Mouse (Mus musculus) intestine, embryonic 14.5 days (tissue): ENCODE data around the gene Dnajc28. TPM values are rescaled to one million over a fixed set of nuclear protein-coding genes. Genes with fewer than 3 reads are reported as not detected.

Experiments used
- ATAC-seq: fragments of 200-750 bp; cut with Nextera tagmentation; replicated peaks from 2 replicates; pipeline ENCODE4 v1.8.0; 2017; ENCODE audit warnings: low read depth, moderate number of reproducible peaks, moderate TSS enrichment, moderate library complexity; ENCODE audit not compliant: low FRiP score, low TSS enrichment
- DNase-seq: peaks from one replicate; pipeline ENCODE4 v3.0.0-alpha.2; 2018; ENCODE audit warnings: low spot score
- H3K27ac ChIP-seq: fragments of 300-500 bp; sonication (generic); 2 replicates; pipeline ENCODE4 v1.5.1; 2014; ENCODE audit warnings: low read depth, mild to moderate bottlenecking, control low read depth
- H3K27me3 ChIP-seq: fragments of 300-500 bp; sonication (generic); replicated peaks from 2 replicates; pipeline ENCODE4 v1.6.1; 2014; ENCODE audit warnings: low read length, control low read depth; ENCODE audit not compliant: control insufficient read depth, insufficient read depth
- H3K36me3 ChIP-seq: fragments of 300-500 bp; sonication (generic); 2 replicates; pipeline ENCODE4 v1.6.1; 2014; ENCODE audit warnings: low read length, control low read depth; ENCODE audit not compliant: control insufficient read depth, insufficient read depth
- H3K4me1 ChIP-seq: fragments of 300-500 bp; sonication (generic); replicated peaks from 2 replicates; pipeline ENCODE4 v1.6.1; 2014; ENCODE audit warnings: low read length, control low read depth, mixed read lengths; ENCODE audit not compliant: control insufficient read depth, insufficient read depth
- H3K4me2 ChIP-seq: fragments of 300-500 bp; sonication (generic); 2 replicates; pipeline ENCODE4 v1.6.1; 2014; ENCODE audit warnings: low read length
- H3K4me3 ChIP-seq: fragments of 300-500 bp; sonication (generic); 2 replicates; pipeline ENCODE4 v1.5.1; 2014; ENCODE audit warnings: low read depth, low read length, control low read depth, mixed read lengths
- H3K9ac ChIP-seq: fragments of 300-500 bp; sonication (generic); 2 replicates; pipeline ENCODE4 v1.6.1; 2014; ENCODE audit warnings: mild to moderate bottlenecking, low read length
- H3K9me3 ChIP-seq: fragments of 300-500 bp; sonication (generic); 2 replicates; pipeline ENCODE4 v1.6.1; 2016; ENCODE audit warnings: low read length, control low read depth; ENCODE audit not compliant: control insufficient read depth
- WGBS: fragments of 180-500 bp; shearing (Covaris S2); extraction: QIAGEN DNeasy Blood & Tissue Kit; methylation state at CpG from one replicate; pipeline ENCODE4 v1.1.7; 2014; 5-methylcytosine and 5-hydroxymethylcytosine counted together
- polyA plus RNA-seq: library from polyadenylated mRNA; unstranded; fragments of >200 nt; fragmentation: Nextera tagmentation; extraction: Ambion mirVana; gene quantifications from 2 replicates; pipeline ENCODE4 v1.2.1, GENCODE M21; 2014

Gene Dnajc28
- polyA plus RNA-seq, 1 experiment from 2014 or later: 2.4 TPM

GRCm38 (mm10) chr16:91605156-91605555 is 13.7 kb downstream of the Dnajc28 start:
- no peaks in the 10 kb centered on the region for H3K36me3 ChIP-seq
- no peak overlapping the region for H3K9ac ChIP-seq
- no peak overlapping the region for H3K4me2 ChIP-seq
- no peaks in the 10 kb centered on the region for H3K9me3 ChIP-seq
- H3K27me3 ChIP-seq: no peaks in the 10 kb centered on the region
- H3K27ac ChIP-seq: no peak overlapping the region
- DNase-seq (no peak), ATAC-seq (no peak)
- 81% methylated on average over 6 of the region's 6 CpGs for WGBS
- no peak overlapping the region for H3K4me3 ChIP-seq
- H3K4me1 ChIP-seq: 0 out of 2 replicates have a peak, but pooled peaks cover 4% of the 10 kb centered on the region

GRCm38 (mm10) chr16:91601693-91602092 is 17.1 kb downstream of the Dnajc28 start:
- no peaks in the 10 kb centered on the region for H3K36me3 ChIP-seq
- DNase-seq (no peak), ATAC-seq (no peak)
- no peak overlapping the region for H3K27ac ChIP-seq
- WGBS: 37% methylated on average over 9 of the region's 9 CpGs
- H3K27me3 ChIP-seq: no peaks in the 10 kb centered on the region
- H3K9me3 ChIP-seq: no peaks in the 10 kb centered on the region
- H3K4me1 ChIP-seq: 0 out of 2 replicates have a peak, but pooled peaks cover 4% of the 10 kb centered on the region
- no peak overlapping the region for H3K4me2 ChIP-seq
- H3K4me3 ChIP-seq: no peak overlapping the region
- H3K9ac ChIP-seq: no peak overlapping the region

- Histone ChIP-seq H3K27ac (no peak overlapping the region), H3K36me3 (no peaks in the 10 kb centered on the region), H3K4me2 (no peak overlapping the region), H3K27me3 (no peaks in the 10 kb centered on the region), H3K4me3 (no peak overlapping the region), H3K9ac (no peak overlapping the region), H3K9me3 (no peaks in the 10 kb centered on the region), H3K4me1 (peaks cover 9% of the 10 kb centered on the region)
- WGBS: 20% methylated on average over 4 of the region's 4 CpGs
- DNase-seq: no peak
- ATAC-seq: no peak
These were observed 17.7 kb downstream of the Dnajc28 start for GRCm38 (mm10) chr16:91601081-91601480.

- no peaks in the 10 kb centered on the region for H3K9me3 ChIP-seq
- no peak overlapping the region for H3K9ac ChIP-seq
- no peak for ATAC-seq
- no peaks in the 10 kb centered on the region for H3K27me3 ChIP-seq
- no peak overlapping the region for H3K4me2 ChIP-seq
- H3K4me1 ChIP-seq: peaks cover 10% of the 10 kb centered on the region
- no peak overlapping the region for H3K27ac ChIP-seq
- no peaks in the 10 kb centered on the region for H3K36me3 ChIP-seq
- DNase-seq: no peak
- no peak overlapping the region for H3K4me3 ChIP-seq
These were observed 19.6 kb downstream of the Dnajc28 start for GRCm38 (mm10) chr16:91599242-91599641.

GRCm38 (mm10) chr16:91597672-91598010 is 21.2 kb downstream of the Dnajc28 start, which contains the start of gene Tmem50b:
Gene Tmem50b (minus strand): TSS chr16:91597800.
- Histone ChIP-seq H3K4me1 (peaks cover 11% of the 10 kb centered on the region), H3K36me3 (no peaks in the 10 kb centered on the region), H3K27me3 (no peaks in the 10 kb centered on the region), H3K4me2 (peak within 1 kb of the TSS; percentile 92), H3K9ac (peak within 1 kb of the TSS; percentile 66), H3K27ac (no peak within 1 kb of the TSS), H3K9me3 (no peaks in the 10 kb centered on the region), H3K4me3 (peak within 1 kb of the TSS; percentile 83)
- ATAC-seq: peak; percentile 99
- under 1% methylated on average over 34 of the region's 34 CpGs for WGBS
- DNase-seq: peak; percentile 99

GRCm38 (mm10) chr16:91596779-91597671 is 21.8 kb downstream of the Dnajc28 start:
- H3K27me3 ChIP-seq: no peaks in the 10 kb centered on the region
- H3K27ac ChIP-seq: no peak overlapping the region
- H3K9ac ChIP-seq: peak overlapping the region; percentile 66
- DNase-seq (peak; percentile 74), ATAC-seq (peak; percentile 7; the same call in 1 of the 2 replicates)
- peaks cover 18% of the 10 kb centered on the region for H3K4me1 ChIP-seq
- no peaks in the 10 kb centered on the region for H3K9me3 ChIP-seq
- H3K4me2 ChIP-seq: peak overlapping the region; percentile 92
- H3K4me3 ChIP-seq: peak overlapping the region; percentile 83
- under 1% methylated on average over 49 of the region's 75 CpGs for WGBS
- no peaks in the 10 kb centered on the region for H3K36me3 ChIP-seq

- no peak for DNase-seq
- Histone ChIP-seq H3K27ac (no peak overlapping the region), H3K9ac (no peak overlapping the region), H3K4me2 (peak overlapping the region; percentile 92), H3K9me3 (no peaks in the 10 kb centered on the region), H3K27me3 (no peaks in the 10 kb centered on the region), H3K36me3 (no peaks in the 10 kb centered on the region), H3K4me3 (peak overlapping the region; percentile 83), H3K4me1 (peaks cover 16% of the 10 kb centered on the region)
- ATAC-seq: no peak
- WGBS: 15% methylated on average over 9 of the region's 9 CpGs
These were observed 22.4 kb downstream of the Dnajc28 start for GRCm38 (mm10) chr16:91596397-91596778.

GRCm38 (mm10) chr16:91595076-91595475 is 23.8 kb downstream of the Dnajc28 start:
- no peak overlapping the region for H3K27ac ChIP-seq
- H3K9ac ChIP-seq: no peak overlapping the region
- DNase-seq (no peak), ATAC-seq (no peak)
- WGBS: 85% methylated on average over 6 of the region's 6 CpGs
- H3K27me3 ChIP-seq: no peaks in the 10 kb centered on the region
- no peak overlapping the region for H3K4me3 ChIP-seq
- peaks cover 15% of the 10 kb centered on the region for H3K4me1 ChIP-seq
- no peaks in the 10 kb centered on the region for H3K9me3 ChIP-seq
- H3K36me3 ChIP-seq: no peaks in the 10 kb centered on the region
- H3K4me2 ChIP-seq: no peak overlapping the region

- WGBS: 73% methylated on average over 3 of the region's 3 CpGs
- DNase-seq: no peak
These were observed 25.6 kb downstream of the Dnajc28 start for GRCm38 (mm10) chr16:91593262-91593661.

More at GRCm38 (mm10) chr16:91593262-91593661, 25.6 kb downstream of the Dnajc28 start:
- Histone ChIP-seq H3K36me3 (no peaks in the 10 kb centered on the region), H3K4me2 (no peak overlapping the region), H3K4me3 (no peak overlapping the region), H3K9ac (no peak overlapping the region), H3K27ac (no peak overlapping the region), H3K27me3 (no peaks in the 10 kb centered on the region), H3K9me3 (no peaks in the 10 kb centered on the region), H3K4me1 (peaks cover 15% of the 10 kb centered on the region)
- no peak for ATAC-seq
